Mouse (Mus musculus) c-Kit-negative CD71-positive TER-119-positive erythroid progenitor cells, embryonic 14.5 days (primary cell): ENCODE results near the gene Gng8.

ENCODE experiments used
- DNase-seq: peaks from one replicate; pipeline ENCODE4 v3.0.0-alpha.2; 2013; ENCODE audit warnings: low read depth, low spot score

Gene Gng8

GRCm38 (mm10) chr7:16876006-16876405 lies 15.6 kb upstream of the Gng8 start:
- no peak for DNase-seq

GRCm38 (mm10) chr7:16876608-16877007 lies 15.0 kb upstream of the Gng8 start:
- DNase-seq: no peak

GRCm38 (mm10) chr7:16877717-16878116 lies 13.9 kb upstream of the Gng8 start:
- no peak for DNase-seq

- no peak for DNase-seq
Measured at GRCm38 (mm10) chr7:16879796-16880547, 11.6 kb upstream of the Gng8 start.

GRCm38 (mm10) chr7:16880615-16881014 lies 11.0 kb upstream of the Gng8 start:
- DNase-seq: no peak

- no peak for DNase-seq
Measured at GRCm38 (mm10) chr7:16883162-16883561, 8.4 kb upstream of the Gng8 start.

GRCm38 (mm10) chr7:16884334-16884733 lies 7.3 kb upstream of the Gng8 start:
- DNase-seq: no peak

- no peak for DNase-seq
Measured at GRCm38 (mm10) chr7:16885271-16885776, 6.3 kb upstream of the Gng8 start.

GRCm38 (mm10) chr7:16885905-16886304 lies 5.7 kb upstream of the Gng8 start:
- no peak for DNase-seq

- no peak for DNase-seq
Measured at GRCm38 (mm10) chr7:16890536-16890935, 1.1 kb upstream of the Gng8 start.

- DNase-seq: no peak
Measured at GRCm38 (mm10) chr7:16890944-16891343, 642 bp upstream of the Gng8 start.

GRCm38 (mm10) chr7:16892352-16892730 lies 755 bp downstream of the Gng8 start:
- DNase-seq: no peak

- DNase-seq: no peak
Measured at GRCm38 (mm10) chr7:16893612-16894011, 2.0 kb downstream of the Gng8 start.

- no peak for DNase-seq
Measured at GRCm38 (mm10) chr7:16894279-16894678, 2.7 kb downstream of the Gng8 start.

- DNase-seq: peak; percentile 42
Measured at GRCm38 (mm10) chr7:16895000-16895399, 3.4 kb downstream of the Gng8 start.

GRCm38 (mm10) chr7:16895511-16895910 lies 3.9 kb downstream of the Gng8 start:
- DNase-seq: no peak

- DNase-seq: no peak
Measured at GRCm38 (mm10) chr7:16900526-16900925, 8.9 kb downstream of the Gng8 start.

- DNase-seq: no peak
Measured at GRCm38 (mm10) chr7:16903439-16903955, 11.9 kb downstream of the Gng8 start.

- no peak for DNase-seq
Measured at GRCm38 (mm10) chr7:16904120-16904675, 12.6 kb downstream of the Gng8 start.

GRCm38 (mm10) chr7:16905491-16906021 lies 14.0 kb downstream of the Gng8 start:
- DNase-seq: no peak

GRCm38 (mm10) chr7:16906281-16906680 lies 14.7 kb downstream of the Gng8 start, which contains the start of gene Ptgir:
Ptgir (plus strand) TSS chr7:16906490.
- DNase-seq: no peak

- no peak for DNase-seq
Measured at GRCm38 (mm10) chr7:16906889-16907559, 15.4 kb downstream of the Gng8 start.
